Mouse (Mus musculus) liver, adult 2 months (tissue): Measurements from ENCODE around the gene Cd82. TPM values are rescaled to one million over a fixed set of nuclear protein-coding genes. Genes with fewer than 3 reads are reported as not detected.

ENCODE experiments used
- DNase-seq: peaks from one replicate; pipeline ENCODE4 v3.0.0-alpha.2; 2011; ENCODE audit warnings: low read depth, low spot score; ENCODE audit errors: extremely low read depth
- H3K27ac ChIP-seq: fragments of 200-500 bp; replicated peaks from 2 replicates; pipeline ENCODE4 v1.5.1; 2012; ENCODE audit warnings: low read depth, mild to moderate bottlenecking, control low read depth, inconsistent platforms, low read length; ENCODE audit not compliant: insufficient read depth
- H3K27me3 ChIP-seq: fragments of 200-500 bp; 2 replicates; pipeline ENCODE4 v1.6.1; 2012; ENCODE audit warnings: mild to moderate bottlenecking, moderate library complexity, low read length, inconsistent platforms; ENCODE audit not compliant: control insufficient read depth, insufficient read depth
- H3K36me3 ChIP-seq: fragments of 200-500 bp; 2 replicates; pipeline ENCODE4 v1.6.1; 2012; ENCODE audit warnings: low read length, inconsistent platforms; ENCODE audit not compliant: control insufficient read depth, insufficient read depth
- H3K4me1 ChIP-seq: fragments of 200-500 bp; 2 replicates; pipeline ENCODE4 v1.6.1; 2011; ENCODE audit warnings: low read length; ENCODE audit not compliant: control insufficient read depth, insufficient read depth
- H3K4me3 ChIP-seq: fragments of 200-500 bp; 2 replicates; pipeline ENCODE4 v1.5.1; 2011; ENCODE audit warnings: low read depth, mild to moderate bottlenecking, control low read depth, low read length, moderate library complexity; ENCODE audit not compliant: insufficient read depth
- H3K79me2 ChIP-seq: fragments of 200-500 bp; 2 replicates; pipeline ENCODE4 v1.6.1; 2012; ENCODE audit warnings: inconsistent platforms, mild to moderate bottlenecking, low read length, moderate library complexity; ENCODE audit not compliant: control insufficient read depth, insufficient read depth
- H3K9ac ChIP-seq: fragments of 200-500 bp; 2 replicates; pipeline ENCODE4 v1.6.1; 2012; ENCODE audit warnings: low read depth, mild to moderate bottlenecking, control low read depth, inconsistent platforms, low read length
- CTCF ChIP-seq: fragments of 200-500 bp; IDR thresholded peaks from 2 replicates; pipeline ENCODE4 v1.5.1; 2011; ENCODE audit warnings: low read depth, low read length, control low read depth
- POLR2A ChIP-seq: fragments of 200-500 bp; IDR thresholded peaks from 2 replicates; pipeline ENCODE4 v1.6.1; 2011; ENCODE audit warnings: low read length, control low read depth; ENCODE audit not compliant: insufficient read depth; ENCODE audit errors: extremely low read depth
- WGBS: fragments of 180-500 bp; shearing (Covaris S2); methylation state at CpG from one replicate; pipeline ENCODE4 v1.1.7; 2018; 5-methylcytosine and 5-hydroxymethylcytosine counted together
- polyA plus RNA-seq: library from polyadenylated mRNA; depleted of rRNA; stranded (reverse); fragments of >200 nt; gene quantifications from 2 replicates; pipeline ENCODE4 v1.2.3, GENCODE M21; 2012
- total RNA-seq: library from RNA; depleted of rRNA; stranded (reverse); fragments of >200 nt; gene quantifications from 2 replicates; pipeline ENCODE4 v1.2.3, GENCODE M21; 2014

Cd82 gene
- total and polyA plus RNA-seq, 2 experiments = 81.6 to 148 TPM

DNA sequence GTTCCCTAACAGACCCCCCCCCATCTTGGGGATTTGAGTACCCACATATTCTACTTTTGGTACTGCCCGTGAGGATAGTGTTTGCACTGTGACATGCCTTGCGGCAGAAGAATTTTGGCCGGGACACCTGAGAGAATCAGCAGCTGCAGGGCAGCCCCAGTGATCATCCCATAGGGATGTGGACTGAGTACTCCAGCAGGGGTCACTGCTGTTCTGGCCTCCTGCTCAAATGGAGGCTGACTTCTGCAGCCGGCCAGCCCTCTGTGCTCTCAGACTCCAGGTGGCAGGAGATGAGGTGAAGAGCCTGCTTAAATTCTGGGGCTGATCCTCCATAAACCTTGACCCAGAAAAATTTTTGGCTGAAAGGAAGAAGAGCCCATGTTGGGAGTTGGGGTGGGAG lies 58.8 kb downstream of the Cd82 start:
- no peaks in the 10 kb centered on the region for H3K27me3 ChIP-seq
- no peak overlapping the region for H3K27ac ChIP-seq
- H3K36me3 ChIP-seq = no peaks in the 10 kb centered on the region
- TF ChIP-seq CTCF = peak; percentile 52
- no peak for TF ChIP-seq POLR2A
- H3K9ac ChIP-seq = no peak overlapping the region
- 18% methylated on average over 4 of the region's 4 CpGs for WGBS
- no peaks in the 10 kb centered on the region for H3K4me1 ChIP-seq
- DNase-seq = no peak
- H3K79me2 ChIP-seq = no peaks in the 10 kb centered on the region
- no peak overlapping the region for H3K4me3 ChIP-seq

DNA sequence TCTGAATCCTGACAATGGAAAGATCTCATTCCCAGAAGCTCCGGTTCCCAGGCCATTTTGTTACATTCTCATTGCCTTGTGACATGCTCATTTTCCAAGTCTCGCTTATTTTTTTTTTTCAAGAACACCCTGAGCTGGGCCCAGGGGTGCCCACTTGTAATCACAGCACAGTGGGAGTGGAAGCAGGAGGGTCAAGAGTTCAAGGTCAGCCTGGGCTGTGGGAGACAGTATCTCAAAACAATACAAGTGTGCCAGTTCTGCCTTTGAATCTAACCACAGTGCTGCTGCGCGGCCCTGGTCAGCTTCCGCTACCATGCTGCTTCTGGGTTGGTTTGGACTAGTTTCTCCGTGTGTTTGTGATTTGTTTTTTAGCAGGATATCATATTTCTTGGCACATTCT lies 59.7 kb downstream of the Cd82 start:
- H3K79me2 ChIP-seq = no peaks in the 10 kb centered on the region
- no peak overlapping the region for H3K27ac ChIP-seq
- H3K4me1 ChIP-seq = no peaks in the 10 kb centered on the region
- H3K27me3 ChIP-seq = no peaks in the 10 kb centered on the region
- H3K4me3 ChIP-seq = no peak overlapping the region
- 88% methylated on average over 6 of the region's 6 CpGs for WGBS
- H3K36me3 ChIP-seq = no peaks in the 10 kb centered on the region
- TF ChIP-seq CTCF = no peak
- no peak for TF ChIP-seq POLR2A
- H3K9ac ChIP-seq = no peak overlapping the region
- DNase-seq = no peak

DNA sequence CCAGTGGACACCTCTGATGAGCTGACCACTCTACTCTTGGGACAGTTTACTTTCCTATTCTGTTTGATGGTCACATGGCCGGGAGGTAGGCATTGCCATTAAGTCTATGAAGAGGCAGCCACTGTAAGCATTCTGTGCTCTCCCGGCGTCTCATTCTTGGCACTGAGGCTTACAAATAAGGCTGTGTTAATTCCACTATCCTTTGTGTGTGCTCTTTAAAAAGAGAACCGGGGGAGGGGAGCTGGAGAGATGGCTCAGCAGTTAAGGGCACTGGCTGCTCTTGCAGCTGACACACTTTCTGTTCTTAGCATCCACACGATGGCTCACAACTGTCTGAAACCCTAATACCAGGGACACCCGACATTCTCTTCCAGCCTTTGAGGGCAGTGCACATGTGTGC lies 71.7 kb downstream of the Cd82 start:
- Histone ChIP-seq H3K36me3 (no peaks in the 10 kb centered on the region), H3K27ac (no peak overlapping the region), H3K79me2 (no peaks in the 10 kb centered on the region), H3K4me3 (no peak overlapping the region), H3K27me3 (no peaks in the 10 kb centered on the region), H3K4me1 (no peaks in the 10 kb centered on the region), H3K9ac (no peak overlapping the region)
- 53% methylated on average over 6 of the region's 6 CpGs for WGBS
- TF ChIP-seq CTCF (no peak), POLR2A (no peak)
- no peak for DNase-seq

DNA sequence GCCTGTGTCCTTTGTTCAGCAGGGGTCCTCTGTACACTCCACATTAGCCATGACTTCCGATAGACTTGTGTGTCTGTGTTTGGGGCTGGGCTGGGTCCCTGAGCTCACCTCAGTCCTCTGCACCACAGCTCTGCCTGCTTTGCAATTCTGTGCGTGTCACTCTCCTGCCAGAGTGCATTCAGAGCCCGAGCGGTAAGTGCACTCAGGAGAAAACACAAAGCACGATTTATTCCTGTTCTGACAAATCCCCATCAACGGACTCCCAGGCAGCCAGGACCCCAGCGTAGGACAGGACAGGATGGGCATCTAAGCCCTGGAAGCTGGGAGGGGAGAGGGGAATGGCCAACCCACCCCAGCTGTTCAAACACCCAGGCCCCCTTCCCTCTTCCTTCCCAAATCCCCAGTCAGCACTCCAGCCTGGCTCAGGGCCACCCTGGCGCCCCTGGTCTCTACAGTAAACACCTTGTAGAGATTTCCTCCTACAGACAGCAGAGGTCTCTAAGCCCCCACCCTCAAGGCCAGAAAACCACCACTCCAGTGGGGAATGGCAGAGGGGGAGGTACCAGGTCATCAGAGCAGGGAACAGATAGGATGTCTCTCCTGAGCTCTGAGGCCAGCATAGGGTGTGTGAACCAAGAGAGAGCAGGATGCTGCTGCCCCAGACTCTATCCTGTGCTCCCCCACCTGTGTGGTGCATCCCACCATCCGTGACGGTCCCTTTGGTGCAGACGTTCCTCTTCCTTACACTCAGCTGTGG lies 72.6 kb downstream of the Cd82 start:
- H3K4me3 ChIP-seq = no peak overlapping the region
- no peak for DNase-seq
- TF ChIP-seq CTCF = no peak
- TF ChIP-seq POLR2A = no peak
- no peaks in the 10 kb centered on the region for H3K27me3 ChIP-seq
- H3K27ac ChIP-seq = no peak overlapping the region
- no peaks in the 10 kb centered on the region for H3K4me1 ChIP-seq
- WGBS = 34% methylated on average over 11 of the region's 11 CpGs
- H3K36me3 ChIP-seq = no peaks in the 10 kb centered on the region
- H3K9ac ChIP-seq = no peak overlapping the region
- H3K79me2 ChIP-seq = no peaks in the 10 kb centered on the region

DNA sequence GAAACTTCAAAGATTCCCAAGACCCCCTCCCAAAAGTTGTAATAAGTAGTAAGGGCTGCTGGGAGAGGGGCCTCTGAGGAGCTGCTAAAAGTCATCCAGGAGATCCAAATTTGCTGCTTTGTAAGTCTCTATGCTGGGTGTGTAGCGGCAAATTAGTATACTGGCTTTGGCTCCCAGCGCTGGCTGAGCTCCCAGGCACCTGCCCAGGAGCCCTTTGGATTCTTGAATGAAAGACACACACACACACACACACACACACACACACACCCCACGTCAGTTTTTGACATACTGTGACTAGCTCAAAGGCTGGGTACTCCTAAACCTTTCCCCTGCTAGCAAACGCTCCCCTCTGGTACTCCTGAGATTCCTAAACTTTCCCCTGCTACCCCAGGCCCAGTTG lies 76.0 kb downstream of the Cd82 start:
- H3K27ac ChIP-seq = no peak overlapping the region
- no peak overlapping the region for H3K4me3 ChIP-seq
- 68% methylated on average over 4 of the region's 4 CpGs for WGBS
- DNase-seq = no peak
- no peak for TF ChIP-seq CTCF
- TF ChIP-seq POLR2A = no peak
- no peaks in the 10 kb centered on the region for H3K4me1 ChIP-seq
- no peaks in the 10 kb centered on the region for H3K36me3 ChIP-seq
- no peaks in the 10 kb centered on the region for H3K79me2 ChIP-seq
- no peaks in the 10 kb centered on the region for H3K27me3 ChIP-seq
- H3K9ac ChIP-seq = no peak overlapping the region

DNA sequence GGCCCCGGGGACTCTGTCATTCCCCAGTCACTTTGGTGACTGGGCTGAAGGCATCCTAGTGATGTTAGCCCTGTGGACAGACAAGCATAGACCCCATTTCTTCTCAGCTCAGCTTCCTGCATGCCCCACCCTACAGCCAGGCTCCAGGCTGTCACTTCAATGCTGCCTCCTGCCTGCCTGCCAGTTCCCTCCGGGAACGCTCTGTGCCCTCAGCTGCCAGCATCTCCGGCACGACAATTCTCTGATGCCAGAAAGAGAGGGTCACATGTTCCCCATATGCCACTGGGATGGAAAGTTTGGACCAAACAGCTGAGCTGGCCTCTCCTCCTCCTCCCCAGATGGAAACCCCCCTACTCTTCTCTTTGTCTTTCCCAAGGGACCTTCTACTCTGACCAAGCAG lies 79.1 kb downstream of the Cd82 start:
- WGBS = 86% methylated on average over 5 of the region's 5 CpGs

More for the DNA sequence above, 79.1 kb downstream of the Cd82 start:
- Histone ChIP-seq H3K4me3 (no peak overlapping the region), H3K79me2 (no peaks in the 10 kb centered on the region), H3K4me1 (no peaks in the 10 kb centered on the region), H3K27ac (no peak overlapping the region), H3K36me3 (no peaks in the 10 kb centered on the region), H3K9ac (no peak overlapping the region), H3K27me3 (no peaks in the 10 kb centered on the region)
- no peak for DNase-seq
- no peak for TF ChIP-seq POLR2A
